Mouse (Mus musculus) forebrain, embryonic 15.5 days (tissue): ENCODE measurements around the gene Dhrs1. TPM values are rescaled to one million over a fixed set of nuclear protein-coding genes. Genes with fewer than 3 reads are reported as not detected.
"Not testable (repeated sequence)": the region's sequence is repeated elsewhere in the genome, so short reads cannot be mapped to it uniquely, and the experiment has no call there.

ENCODE experiments used
- ATAC-seq: fragments of 200-750 bp; cut with Nextera tagmentation; replicated peaks from 2 replicates; pipeline ENCODE4 v1.8.0; 2017; ENCODE audit warnings: mild to moderate bottlenecking, moderate TSS enrichment, moderate library complexity
- H3K27ac ChIP-seq: fragments of 300-500 bp; sonication (generic); replicated peaks from 2 replicates; pipeline ENCODE4 v1.5.1; 2015; ENCODE audit warnings: mild to moderate bottlenecking, inconsistent platforms
- H3K27me3 ChIP-seq: fragments of 300-500 bp; sonication (generic); 2 replicates; pipeline ENCODE4 v1.6.1; 2015; ENCODE audit warnings: inconsistent platforms
- H3K36me3 ChIP-seq: fragments of 300-500 bp; sonication (generic); 2 replicates; pipeline ENCODE4 v1.6.1; 2015; ENCODE audit warnings: mild to moderate bottlenecking, inconsistent platforms
- H3K4me1 ChIP-seq: fragments of 300-500 bp; sonication (generic); 2 replicates; pipeline ENCODE4 v1.6.1; 2015; ENCODE audit warnings: inconsistent platforms
- H3K4me2 ChIP-seq: fragments of 300-500 bp; sonication (generic); replicated peaks from 2 replicates; pipeline ENCODE4 v1.6.1; 2015; ENCODE audit warnings: mild to moderate bottlenecking, inconsistent platforms
- H3K4me3 ChIP-seq: fragments of 300-500 bp; sonication (generic); 2 replicates; pipeline ENCODE4 v1.5.1; 2015; ENCODE audit warnings: mild to moderate bottlenecking, inconsistent platforms
- H3K9ac ChIP-seq: fragments of 300-500 bp; sonication (generic); replicated peaks from 2 replicates; pipeline ENCODE4 v1.6.1; 2015; ENCODE audit warnings: mild to moderate bottlenecking, inconsistent platforms
- H3K9me3 ChIP-seq: fragments of 300-500 bp; sonication (generic); 2 replicates; pipeline ENCODE4 v1.6.1; 2016; ENCODE audit warnings: inconsistent platforms
- WGBS: fragments of 180-500 bp; shearing (Covaris S2); methylation state at CpG from one replicate; pipeline ENCODE4 v1.1.7; 2015; ENCODE audit warnings: mixed read lengths; 5-methylcytosine and 5-hydroxymethylcytosine counted together
- polyA plus RNA-seq: library from polyadenylated mRNA; unstranded; fragments of >200 nt; fragmentation: Nextera tagmentation; extraction: Ambion mirVana; gene quantifications from 2 replicates; pipeline ENCODE4 v1.2.1, GENCODE M21; 2015

The Dhrs1 gene
- polyA plus RNA-seq, 1 experiment from 2014 or later: 82.7 TPM

GRCm38 (mm10) chr14:55760156-55760555 lies 14.7 kb upstream of the Dhrs1 start:
- Histone ChIP-seq H3K4me1 (peaks cover 14% of the 10 kb centered on the region), H3K4me2 (peak overlapping the region; percentile 19), H3K27me3 (peaks cover 36% of the 10 kb centered on the region), H3K36me3 (peaks cover 11% of the 10 kb centered on the region)
- ATAC-seq, H3K4me3 ChIP-seq, H3K9ac ChIP-seq, H3K9me3 ChIP-seq, H3K27ac ChIP-seq: not testable (repeated sequence)
- WGBS: 1% methylated on average over 6 of the region's 6 CpGs

GRCm38 (mm10) chr14:55758363-55758784 lies 12.9 kb upstream of the Dhrs1 start, which contains the start of gene Cideb:
TSS of gene Cideb (minus strand) at chr14:55758458.
- peaks cover 14% of the 10 kb centered on the region for H3K4me1 ChIP-seq
- no peak within 1 kb of the TSS for H3K4me3 ChIP-seq
- ATAC-seq: no peak
- no peaks in the 10 kb centered on the region for H3K9me3 ChIP-seq
- H3K36me3 ChIP-seq: peaks cover 29% of the 10 kb centered on the region
- H3K27ac ChIP-seq: no peak within 1 kb of the TSS
- H3K4me2 ChIP-seq: peak within 1 kb of the TSS; percentile 8; the same call in 1 of the 2 replicates
- no peak within 1 kb of the TSS for H3K9ac ChIP-seq
- WGBS: 20% methylated on average over 8 of the region's 8 CpGs
- H3K27me3 ChIP-seq: peaks cover 20% of the 10 kb centered on the region

DNA sequence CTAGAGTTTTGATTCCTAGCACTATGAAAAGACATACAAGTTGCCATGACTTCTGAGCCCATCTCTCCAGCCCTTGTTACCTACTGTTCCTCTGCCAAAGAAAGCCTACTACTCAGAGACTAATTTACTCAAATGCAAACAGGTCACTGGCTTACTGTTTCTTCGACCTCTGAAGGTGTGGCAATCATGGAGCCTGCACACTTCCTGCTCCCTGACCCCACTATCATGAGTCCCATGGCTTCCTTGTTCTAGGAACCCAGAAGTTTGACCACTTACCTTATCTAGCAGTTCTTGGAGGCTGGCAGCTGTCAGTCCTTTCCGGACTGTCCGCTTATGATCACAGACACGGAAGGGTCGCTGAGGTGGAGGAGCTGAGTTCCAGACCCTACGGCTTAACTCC lies 12.1 kb upstream of the Dhrs1 start:
- H3K4me2 ChIP-seq: no peak overlapping the region
- no peaks in the 10 kb centered on the region for H3K9me3 ChIP-seq
- peaks cover 13% of the 10 kb centered on the region for H3K27me3 ChIP-seq
- H3K4me3 ChIP-seq: no peak overlapping the region
- H3K27ac ChIP-seq: no peak overlapping the region
- H3K36me3 ChIP-seq: peaks cover 37% of the 10 kb centered on the region
- no peak for ATAC-seq
- no peak overlapping the region for H3K9ac ChIP-seq
- peaks cover 10% of the 10 kb centered on the region for H3K4me1 ChIP-seq
- 88% methylated on average over 6 of the region's 6 CpGs for WGBS

- whole genome bisulfite sequencing: 91% methylated on average over 10 of the region's 10 CpGs
- peak overlapping the region; percentile 96 for H3K4me2 ChIP-seq
- peak overlapping the region; percentile 75 for H3K4me3 ChIP-seq
- ATAC-seq: no peak
- no peaks in the 10 kb centered on the region for H3K9me3 ChIP-seq
- H3K4me1 ChIP-seq: peaks cover 35% of the 10 kb centered on the region
- no peak overlapping the region for H3K9ac ChIP-seq
- H3K27me3 ChIP-seq: no peaks in the 10 kb centered on the region
- H3K27ac ChIP-seq: no peak overlapping the region
- H3K36me3 ChIP-seq: peaks cover 39% of the 10 kb centered on the region
These were observed 1.8 kb upstream of the Dhrs1 start for GRCm38 (mm10) chr14:55747051-55747847.

GRCm38 (mm10) chr14:55745861-55746237 lies 359 bp upstream of the Dhrs1 start:
- Histone ChIP-seq H3K36me3 (peaks cover 29% of the 10 kb centered on the region), H3K4me2 (peak overlapping the region; percentile 96), H3K9me3 (no peaks in the 10 kb centered on the region), H3K4me3 (peak overlapping the region; percentile 75), H3K27ac (peak overlapping the region; percentile 53; the same call in 1 of the 2 replicates), H3K27me3 (no peaks in the 10 kb centered on the region), H3K4me1 (peaks cover 35% of the 10 kb centered on the region), H3K9ac (peak overlapping the region; percentile 73)
- ATAC-seq: peak; percentile 6; the same call in 1 of the 2 replicates
- WGBS: under 1% methylated on average over 31 of the region's 31 CpGs

DNA sequence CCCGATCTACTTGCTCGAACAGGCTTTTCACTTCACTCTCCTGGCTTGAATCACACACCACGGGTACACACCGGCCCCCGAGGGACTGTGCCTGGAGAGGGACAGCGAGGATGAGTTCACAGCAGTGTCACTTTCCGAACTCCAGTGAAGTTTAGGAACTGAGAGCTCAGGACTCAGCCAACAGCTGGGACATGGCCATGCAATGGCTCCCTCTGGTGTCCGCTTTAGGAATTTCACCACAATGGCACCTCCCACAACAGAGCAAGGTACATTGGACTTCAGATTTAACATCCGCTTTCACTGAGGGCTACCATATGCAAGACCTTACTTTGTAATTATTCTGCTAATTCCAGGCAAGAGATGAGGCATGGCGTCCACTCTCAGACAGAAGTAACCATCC lies 1.8 kb downstream of the Dhrs1 start:
- 22% methylated on average over 10 of the region's 10 CpGs for WGBS
- ATAC-seq: peak; percentile 62
- H3K27me3 ChIP-seq: no peaks in the 10 kb centered on the region
- H3K9ac ChIP-seq: 0 out of 2 replicates have a peak overlapping the region, but pooled peaks have one; percentile 19
- peaks cover 18% of the 10 kb centered on the region for H3K36me3 ChIP-seq
- H3K27ac ChIP-seq: no peak overlapping the region
- H3K9me3 ChIP-seq: no peaks in the 10 kb centered on the region
- no peak overlapping the region for H3K4me3 ChIP-seq
- H3K4me2 ChIP-seq: no peak overlapping the region
- H3K4me1 ChIP-seq: peaks cover 35% of the 10 kb centered on the region

GRCm38 (mm10) chr14:55737086-55737687 lies 8.3 kb downstream of the Dhrs1 start:
- Histone ChIP-seq H3K27me3 (no peaks in the 10 kb centered on the region), H3K9me3 (no peaks in the 10 kb centered on the region), H3K27ac (no peak overlapping the region), H3K4me1 (no peaks in the 10 kb centered on the region), H3K4me2 (no peak overlapping the region), H3K9ac (no peak overlapping the region), H3K36me3 (peaks cover 18% of the 10 kb centered on the region), H3K4me3 (no peak overlapping the region)
- ATAC-seq: no peak
- 91% methylated on average over 9 of the region's 9 CpGs for WGBS

- WGBS: 78% methylated on average over 4 of the region's 4 CpGs
- Histone ChIP-seq H3K9me3 (no peaks in the 10 kb centered on the region), H3K9ac (no peak overlapping the region), H3K27me3 (no peaks in the 10 kb centered on the region), H3K27ac (no peak overlapping the region), H3K4me2 (no peak overlapping the region), H3K4me3 (no peak overlapping the region), H3K36me3 (peaks cover 14% of the 10 kb centered on the region), H3K4me1 (0 out of 2 replicates have a peak, but pooled peaks cover 2% of the 10 kb centered on the region)
- no peak for ATAC-seq
These were observed 9.7 kb downstream of the Dhrs1 start for GRCm38 (mm10) chr14:55735758-55736157.

DNA sequence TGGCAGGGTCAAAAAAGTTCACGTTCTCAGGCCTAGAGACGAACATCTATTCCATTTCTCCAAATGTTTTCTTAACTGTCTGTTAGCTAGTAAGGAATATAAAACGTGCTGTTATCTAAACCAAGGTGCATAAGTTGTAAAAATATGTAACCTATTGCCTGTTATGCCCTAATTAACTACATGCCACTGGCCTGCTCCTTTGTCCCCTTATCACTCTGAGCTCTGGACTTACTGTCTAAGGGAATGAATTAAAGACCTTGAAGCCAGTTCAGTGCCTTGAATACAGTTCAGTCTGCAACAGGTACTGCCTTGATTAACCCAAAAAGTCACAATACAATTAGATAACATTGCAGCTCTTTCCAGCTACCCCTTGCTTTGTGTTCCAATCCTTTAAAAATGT lies 10.2 kb downstream of the Dhrs1 start:
- 73% methylated on average over 3 of the region's 3 CpGs for WGBS
- no peak for ATAC-seq

DNA sequence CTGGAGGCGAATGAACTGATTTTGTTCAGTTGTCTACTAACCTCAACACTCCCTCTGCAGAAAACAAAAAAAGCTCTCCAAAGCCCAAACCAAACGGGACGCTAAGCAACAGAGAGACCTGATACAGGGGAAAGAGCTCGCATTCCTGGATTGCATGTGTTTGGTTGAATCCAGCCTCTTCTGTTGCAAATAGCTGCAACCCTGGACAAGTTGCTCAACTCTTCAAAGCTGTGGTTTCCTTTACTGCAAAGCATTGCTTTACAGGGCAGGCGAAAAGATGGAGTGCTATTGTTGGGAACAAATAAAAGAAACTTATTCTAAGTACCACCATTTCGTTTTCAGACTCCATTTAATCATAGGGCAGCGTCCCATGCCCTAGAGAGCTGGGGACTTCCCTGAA lies 10.6 kb downstream of the Dhrs1 start:
- peaks cover 7% of the 10 kb centered on the region for H3K36me3 ChIP-seq
- no peak overlapping the region for H3K4me3 ChIP-seq
- ATAC-seq: no peak
- H3K27ac ChIP-seq: no peak overlapping the region
- no peaks in the 10 kb centered on the region for H3K27me3 ChIP-seq
- WGBS: 73% methylated on average over 7 of the region's 7 CpGs
- H3K4me1 ChIP-seq: peaks cover 11% of the 10 kb centered on the region
- no peaks in the 10 kb centered on the region for H3K9me3 ChIP-seq
- H3K4me2 ChIP-seq: no peak overlapping the region
- no peak overlapping the region for H3K9ac ChIP-seq

More for the DNA sequence above, 10.2 kb downstream of the Dhrs1 start:
- Histone ChIP-seq H3K9ac (no peak overlapping the region), H3K4me1 (peaks cover 6% of the 10 kb centered on the region; the same call in 1 of the 2 replicates), H3K4me3 (no peak overlapping the region), H3K27ac (no peak overlapping the region), H3K36me3 (peaks cover 11% of the 10 kb centered on the region), H3K27me3 (no peaks in the 10 kb centered on the region), H3K4me2 (no peak overlapping the region), H3K9me3 (no peaks in the 10 kb centered on the region)

DNA sequence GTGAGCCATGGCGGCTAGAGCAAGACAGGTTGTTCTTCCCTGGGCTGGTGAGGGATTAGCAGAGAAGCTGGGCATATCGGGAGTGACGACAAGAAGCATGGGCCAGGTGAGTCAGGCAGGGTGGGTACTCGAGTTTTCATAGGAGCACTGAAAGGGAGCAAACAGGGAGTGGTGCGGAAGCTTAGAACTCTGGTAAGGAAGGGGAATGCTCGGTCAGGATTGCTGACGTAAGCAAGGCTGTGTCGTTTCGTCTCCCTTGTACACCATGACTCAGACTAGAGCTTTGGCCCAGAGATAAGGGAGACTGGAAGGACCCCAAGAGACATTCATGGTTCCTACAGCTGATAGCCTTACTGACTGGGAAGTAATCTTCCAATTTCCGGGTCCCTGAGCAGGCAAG lies 11.6 kb downstream of the Dhrs1 start:
- no peak for ATAC-seq

GRCm38 (mm10) chr14:55730531-55731032 lies 14.9 kb downstream of the Dhrs1 start:
- no peaks in the 10 kb centered on the region for H3K36me3 ChIP-seq
- H3K9ac ChIP-seq: no peak overlapping the region
- ATAC-seq: peak; percentile 64
- H3K27ac ChIP-seq: peak overlapping the region; percentile 52; the same call in 1 of the 2 replicates
- WGBS: 57% methylated on average over 7 of the region's 7 CpGs
- H3K27me3 ChIP-seq: no peaks in the 10 kb centered on the region
- peaks cover 11% of the 10 kb centered on the region for H3K4me1 ChIP-seq
- no peak overlapping the region for H3K4me3 ChIP-seq
- H3K4me2 ChIP-seq: no peak overlapping the region
- no peaks in the 10 kb centered on the region for H3K9me3 ChIP-seq

More for the DNA sequence above, 11.6 kb downstream of the Dhrs1 start:
- Histone ChIP-seq H3K27ac (no peak overlapping the region), H3K4me3 (no peak overlapping the region), H3K36me3 (peaks cover 7% of the 10 kb centered on the region), H3K9me3 (no peaks in the 10 kb centered on the region), H3K27me3 (no peaks in the 10 kb centered on the region), H3K4me1 (peaks cover 11% of the 10 kb centered on the region), H3K4me2 (no peak overlapping the region), H3K9ac (no peak overlapping the region)
- WGBS: 77% methylated on average over 10 of the region's 10 CpGs
